18 mouse cellular contexts compared by ENCODE assay signal in genomic region chrX:129756606-129757005, GRCm38 (mm10).
"Had no signal": no experiment of that assay in that cellular context is flagged by ENCODE, and none has a peak within 500 bp of the region (broad histone marks: within the 10 kb centered on the region; RNA-seq: fewer than 3 reads in every experiment).

No protein-coding gene starts in this region.

- H3K4me1 ChIP-seq: liver, embryonic 12.5 days; lung, embryonic 15.5 days; midbrain, embryonic 10.5 days; midbrain, embryonic 12.5 days; neural tube, embryonic 13.5 days; neural tube, embryonic 15.5 days; stomach, embryonic 15.5 days had no signal

- ATAC-seq: liver, embryonic 12.5 days; midbrain, embryonic 16.5 days had no signal

- H3K9ac ChIP-seq: liver, embryonic 12.5 days; liver, embryonic 14.5 days; lung, embryonic 15.5 days; midbrain, embryonic 12.5 days; neural tube, embryonic 13.5 days; neural tube, embryonic 15.5 days; stomach, embryonic 15.5 days had no signal

- H3K27me3 ChIP-seq: liver, embryonic 12.5 days; lung, embryonic 15.5 days; midbrain, embryonic 12.5 days; neural tube, embryonic 13.5 days; neural tube, embryonic 15.5 days; stomach, embryonic 15.5 days had no signal

- DNase-seq: lung, adult 18-20 months; lung, postnatal 14 days; lung, postnatal 4 days; midbrain, embryonic 14.5 days; right cerebral cortex, postnatal 14 days; thymus, adult 2 months; thymus, postnatal 25 days had no signal

- H3K4me2 ChIP-seq: liver, embryonic 12.5 days; lung, embryonic 15.5 days; midbrain, embryonic 12.5 days; neural tube, embryonic 13.5 days; neural tube, embryonic 15.5 days; stomach, embryonic 15.5 days had no signal

- H3K36me3 ChIP-seq: liver, embryonic 12.5 days; lung, embryonic 15.5 days; midbrain, embryonic 10.5 days; midbrain, embryonic 12.5 days; neural tube, embryonic 13.5 days; neural tube, embryonic 15.5 days; stomach, embryonic 15.5 days had no signal

- H3K27ac ChIP-seq: liver, embryonic 12.5 days; liver, embryonic 14.5 days; lung, embryonic 15.5 days; midbrain, embryonic 10.5 days; midbrain, embryonic 12.5 days; neural tube, embryonic 13.5 days; neural tube, embryonic 15.5 days; stomach, embryonic 15.5 days; stomach, postnatal 0 days had no signal

- H3K4me3 ChIP-seq: liver, embryonic 12.5 days; lung, embryonic 15.5 days; midbrain, embryonic 10.5 days; midbrain, embryonic 12.5 days; myocyte; neural tube, embryonic 13.5 days; neural tube, embryonic 15.5 days; stomach, embryonic 15.5 days had no signal

- H3K9me3 ChIP-seq: liver, embryonic 12.5 days; lung, embryonic 15.5 days; midbrain, embryonic 10.5 days; midbrain, embryonic 12.5 days; neural tube, embryonic 13.5 days; neural tube, embryonic 15.5 days; stomach, embryonic 15.5 days had no signal
